Mouse (Mus musculus): ENCODE results near the gene Fry.

Gene Fry

GRCm38 (mm10) chr5:150281084-150281483 is 162.6 kb downstream of the Fry start:
- DNase-seq: no peak

GRCm38 (mm10) chr5:150282091-150282490 is 163.6 kb downstream of the Fry start:
- no peak for DNase-seq

GRCm38 (mm10) chr5:150287949-150288348 is 169.5 kb downstream of the Fry start:
- no peak for DNase-seq

GRCm38 (mm10) chr5:150289611-150290010 is 171.2 kb downstream of the Fry start:
- peak; percentile 47 for DNase-seq

- no peak for DNase-seq
These were observed 172.2 kb downstream of the Fry start for GRCm38 (mm10) chr5:150290494-150291199.

GRCm38 (mm10) chr5:150291216-150291615 is 172.8 kb downstream of the Fry start:
- DNase-seq: no peak

- peak; percentile 64 for DNase-seq
These were observed 173.7 kb downstream of the Fry start for GRCm38 (mm10) chr5:150292186-150292585.

GRCm38 (mm10) chr5:150294306-150294705 is 175.9 kb downstream of the Fry start:
- DNase-seq: peak; percentile 24

GRCm38 (mm10) chr5:150295096-150295495 is 176.7 kb downstream of the Fry start:
- DNase-seq: peak; percentile 39

GRCm38 (mm10) chr5:150298969-150299368 is 180.5 kb downstream of the Fry start:
- no peak for DNase-seq

- no peak for DNase-seq
These were observed 183.7 kb downstream of the Fry start for GRCm38 (mm10) chr5:150302123-150302522.

GRCm38 (mm10) chr5:150302996-150303395 is 184.6 kb downstream of the Fry start:
- no peak for DNase-seq

GRCm38 (mm10) chr5:150306497-150306896 is 188.1 kb downstream of the Fry start:
- DNase-seq: no peak

GRCm38 (mm10) chr5:150313229-150313628 is 194.8 kb downstream of the Fry start:
- no peak for DNase-seq

GRCm38 (mm10) chr5:150314582-150314981 is 196.1 kb downstream of the Fry start:
- DNase-seq: no peak

GRCm38 (mm10) chr5:150325411-150325810 is 207.0 kb downstream of the Fry start:
- DNase-seq: no peak

- no peak for DNase-seq
These were observed 210.2 kb downstream of the Fry start for GRCm38 (mm10) chr5:150328686-150329085.

- DNase-seq: no peak
These were observed 213.4 kb downstream of the Fry start for GRCm38 (mm10) chr5:150331821-150332220.

GRCm38 (mm10) chr5:150332810-150333209 is 214.4 kb downstream of the Fry start:
- DNase-seq: no peak

GRCm38 (mm10) chr5:150333328-150333731 is 214.9 kb downstream of the Fry start:
- no peak for DNase-seq

GRCm38 (mm10) chr5:150336451-150336850 is 218.0 kb downstream of the Fry start:
- DNase-seq: no peak

- no peak for DNase-seq
These were observed 219.3 kb downstream of the Fry start for GRCm38 (mm10) chr5:150337696-150338095.

GRCm38 (mm10) chr5:150340944-150341343 is 222.5 kb downstream of the Fry start:
- DNase-seq: no peak

- no peak for DNase-seq
These were observed 223.7 kb downstream of the Fry start for GRCm38 (mm10) chr5:150342139-150342538.

- DNase-seq: no peak
These were observed 227.5 kb downstream of the Fry start for GRCm38 (mm10) chr5:150345946-150346345.

Measured in kidney, postnatal 10 days (tissue).